Mouse (Mus musculus) adrenal gland, adult (tissue): ENCODE measurements around the gene Alx1.
A peak's percentile ranks its signal among the peaks of the same experiment; 100 is the strongest.

Experiments used
- DNase-seq, 2 experiments: peaks; one replicate each; pipeline ENCODE4 v3.0.0; 2022 to 2023; ENCODE audit warnings: low spot score in 1 of 2; ENCODE audit not compliant: inconsistent age in 2 of 2

Alx1 gene

DNA sequence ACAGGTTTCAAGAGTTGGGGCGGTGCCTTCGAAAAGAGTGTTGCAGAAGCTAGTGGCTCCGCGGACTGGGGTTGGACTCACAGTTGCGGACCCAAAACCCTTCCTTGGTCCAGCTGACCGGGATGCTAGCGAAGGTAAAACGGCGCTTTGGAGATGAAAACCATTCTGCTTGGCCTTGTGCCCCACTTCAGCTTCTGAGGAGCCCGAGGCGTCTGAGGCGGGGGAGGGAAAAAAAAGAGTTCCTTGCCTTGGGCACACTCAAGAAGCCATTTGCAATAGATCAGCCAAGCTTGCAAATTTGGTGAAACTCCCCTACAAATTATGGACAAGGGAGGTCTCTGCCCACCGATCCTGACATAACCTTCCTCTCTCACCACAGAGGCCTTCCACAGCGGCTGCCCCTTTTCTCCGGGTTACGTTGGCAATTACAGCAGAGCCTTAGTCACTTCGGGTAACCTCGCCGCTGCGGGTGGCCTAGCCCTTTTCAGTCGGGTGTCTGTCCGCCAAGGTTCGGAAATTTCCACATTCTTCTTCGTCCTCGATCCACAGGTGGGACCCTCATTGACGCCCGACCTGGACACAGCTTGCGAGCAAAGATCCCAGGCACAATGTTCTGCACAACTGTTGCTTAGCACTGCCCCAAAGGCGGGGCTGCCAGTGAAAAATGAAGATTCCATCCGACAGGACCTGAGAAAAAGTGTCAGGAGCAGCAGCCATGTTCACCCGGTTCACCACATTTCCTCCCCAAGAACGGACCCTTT is at the start of gene Alx1:
TSS of gene Alx1 (minus strand) at position 486 of the 761 bp plus-strand sequence.
- DNase-seq: peak in 1 of 2 experiments; percentile 54

- DNase-seq: no peak
These were observed 19.6 kb upstream of the Alx1 start for GRCm38 (mm10) chr10:103049593-103049992.

- DNase-seq: no peak
These were observed 16.6 kb upstream of the Alx1 start for GRCm38 (mm10) chr10:103046623-103047022.

DNA sequence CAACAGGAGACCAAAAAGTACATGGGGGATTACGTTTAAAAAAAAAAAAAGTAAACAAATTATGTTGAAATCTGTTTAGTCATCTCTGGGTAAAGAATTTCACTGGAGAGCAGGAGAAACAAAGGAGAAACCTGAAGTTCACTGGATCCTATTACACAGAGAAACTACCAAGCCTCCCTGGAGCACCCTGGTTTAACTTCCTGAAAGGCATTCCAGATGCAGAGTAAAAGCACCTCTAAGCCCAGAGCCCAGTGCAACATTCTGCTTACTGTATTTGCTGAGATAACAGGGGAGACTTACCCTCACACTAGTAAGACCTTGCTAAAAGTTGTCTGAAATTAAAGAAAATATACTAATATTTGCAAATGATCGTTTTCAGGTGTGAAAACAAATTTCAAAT is 15.0 kb upstream of the Alx1 start:
- no peak for DNase-seq

- no peak for DNase-seq
These were observed 5.1 kb upstream of the Alx1 start for GRCm38 (mm10) chr10:103035002-103035640.

DNA sequence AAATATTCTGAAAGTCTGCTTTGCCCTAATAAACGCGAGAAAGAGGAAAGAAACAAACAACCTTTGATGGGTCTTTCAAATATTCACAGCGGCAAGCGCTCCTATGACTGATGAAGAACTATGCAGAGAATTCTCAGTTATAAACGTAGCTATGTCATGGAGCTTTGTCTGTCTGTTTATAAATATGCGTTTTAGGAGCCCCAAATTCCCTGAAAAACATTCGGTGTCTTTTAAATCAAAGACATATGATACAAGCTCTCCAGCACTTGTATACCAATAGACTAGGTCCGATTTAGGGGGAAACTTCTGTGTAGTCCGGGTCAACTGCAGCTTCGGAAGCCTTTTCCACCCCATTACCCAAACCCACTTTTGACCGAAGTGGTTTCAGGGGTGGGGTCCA is 916 bp upstream of the Alx1 start:
- no peak for DNase-seq

GRCm38 (mm10) chr10:103029132-103029729 is 784 bp downstream of the Alx1 start:
- DNase-seq: peak in 1 of 2 experiments; percentile 20

- peak; percentile 8 to 57 for DNase-seq
These were observed 1.5 kb downstream of the Alx1 start for GRCm38 (mm10) chr10:103028253-103029131.

DNA sequence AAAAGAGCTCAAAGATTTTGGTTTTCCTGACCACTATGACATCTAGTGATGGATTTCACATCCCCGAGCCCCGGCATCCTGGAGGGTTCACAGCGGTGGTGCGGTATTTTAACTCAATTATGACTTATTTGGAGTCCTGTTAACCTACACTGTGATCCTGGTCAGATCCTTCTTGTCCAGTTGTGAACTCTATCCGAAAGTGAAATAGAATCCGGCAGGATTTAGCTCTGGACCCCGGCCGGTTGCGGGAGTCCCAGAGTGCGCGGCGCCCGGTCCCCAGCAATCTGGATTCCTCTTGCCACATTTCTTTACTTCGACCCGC is 2.1 kb downstream of the Alx1 start:
- DNase-seq: peak in 1 of 2 experiments; percentile 31

- DNase-seq: peak in 1 of 2 experiments; percentile 54
These were observed 2.6 kb downstream of the Alx1 start for GRCm38 (mm10) chr10:103027226-103027930.

GRCm38 (mm10) chr10:103026636-103027225 is 3.3 kb downstream of the Alx1 start:
- DNase-seq: no peak

- DNase-seq: no peak
These were observed 27.5 kb downstream of the Alx1 start for GRCm38 (mm10) chr10:103002556-103002955.

DNA sequence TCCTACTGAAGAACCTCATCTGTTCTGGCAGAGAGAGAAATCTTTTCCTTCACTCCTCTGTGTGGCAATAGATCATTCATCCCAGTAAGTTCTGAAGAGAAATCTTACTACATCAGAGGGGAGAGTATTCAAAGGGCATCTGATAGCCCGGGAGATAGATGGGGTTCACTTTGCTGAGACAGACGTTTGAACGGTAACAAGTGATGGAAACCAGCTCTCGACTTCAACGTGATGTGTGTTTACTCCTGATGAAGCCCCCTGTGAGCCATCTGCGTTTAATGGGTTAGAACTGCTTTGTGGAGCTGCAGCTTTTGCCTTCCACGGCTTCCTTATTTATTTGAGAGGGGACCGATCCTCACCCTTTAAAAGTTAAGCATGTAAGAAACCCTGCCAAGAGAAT is 29.1 kb downstream of the Alx1 start:
- DNase-seq: no peak

DNA sequence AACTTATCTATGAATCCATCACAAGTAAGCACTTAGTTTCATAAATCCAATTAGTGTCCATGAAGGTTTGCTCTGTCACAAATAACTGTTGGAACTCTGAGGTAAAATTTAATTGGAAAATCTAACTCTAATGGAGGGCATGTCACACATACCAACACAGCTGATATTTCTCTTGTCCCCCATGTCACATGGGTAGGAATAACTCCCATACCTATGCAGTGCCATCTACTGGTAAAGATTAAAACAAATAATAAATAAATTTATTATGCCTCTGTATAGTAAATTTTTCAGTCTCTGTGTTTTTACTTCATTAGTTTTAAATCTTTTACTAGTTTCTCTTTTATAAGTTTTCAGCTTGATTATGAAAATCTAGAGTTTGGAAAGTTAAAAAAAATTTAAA is 30.4 kb downstream of the Alx1 start:
- DNase-seq: no peak

GRCm38 (mm10) chr10:102975106-102975505 is 54.9 kb downstream of the Alx1 start:
- DNase-seq: no peak

GRCm38 (mm10) chr10:102959602-102960001 is 70.4 kb downstream of the Alx1 start:
- no peak for DNase-seq
